Mouse (Mus musculus) midbrain, embryonic 16.5 days (tissue): Measurements from ENCODE around the gene Smpdl3a. TPM values are rescaled to one million over a fixed set of nuclear protein-coding genes. Genes with fewer than 3 reads are reported as not detected.

Source experiments
- ATAC-seq: fragments of 200-750 bp; cut with Nextera tagmentation; 2 replicates; pipeline ENCODE4 v1.8.0; 2017; ENCODE audit warnings: moderate TSS enrichment
- H3K27ac ChIP-seq: fragments of 300-500 bp; sonication (generic); 2 replicates; pipeline ENCODE4 v1.5.1; 2014; ENCODE audit warnings: mild to moderate bottlenecking, low read length, mixed read lengths
- H3K27me3 ChIP-seq: fragments of 300-500 bp; sonication (generic); 2 replicates; pipeline ENCODE4 v1.6.1; 2014; ENCODE audit warnings: low read depth, low read length, mixed read lengths; ENCODE audit not compliant: control insufficient read depth, insufficient read depth
- H3K36me3 ChIP-seq: fragments of 300-500 bp; sonication (generic); 2 replicates; pipeline ENCODE4 v1.6.1; 2014; ENCODE audit warnings: mild to moderate bottlenecking, low read length, moderate library complexity, mixed read lengths; ENCODE audit not compliant: control insufficient read depth, insufficient read depth
- H3K4me1 ChIP-seq: fragments of 300-500 bp; sonication (generic); 2 replicates; pipeline ENCODE4 v1.6.1; 2014; ENCODE audit warnings: mild to moderate bottlenecking, low read length, mixed read lengths; ENCODE audit not compliant: control insufficient read depth, insufficient read depth
- H3K4me2 ChIP-seq: fragments of 300-500 bp; sonication (generic); 2 replicates; pipeline ENCODE4 v1.6.1; 2014; ENCODE audit warnings: mild to moderate bottlenecking, low read length, mixed read lengths
- H3K4me3 ChIP-seq: fragments of 300-500 bp; sonication (generic); 2 replicates; pipeline ENCODE4 v1.5.1; 2014; ENCODE audit warnings: low read depth, mild to moderate bottlenecking, low read length, moderate library complexity, mixed read lengths
- H3K9ac ChIP-seq: fragments of 300-500 bp; sonication (generic); 2 replicates; pipeline ENCODE4 v1.6.1; 2014; ENCODE audit warnings: low read depth, low read length, mixed read lengths
- H3K9me3 ChIP-seq: fragments of 300-500 bp; sonication (generic); replicated peaks from 2 replicates; pipeline ENCODE4 v1.6.1; 2014; ENCODE audit warnings: mild to moderate bottlenecking, low read length, mixed read lengths; ENCODE audit not compliant: control insufficient read depth, poor library complexity, severe bottlenecking
- WGBS: fragments of 180-500 bp; shearing (Covaris S2); extraction: QIAGEN DNeasy Blood & Tissue Kit; methylation state at CpG from one replicate; pipeline ENCODE4 v1.1.7; 2014; 5-methylcytosine and 5-hydroxymethylcytosine counted together
- polyA plus RNA-seq: library from polyadenylated mRNA; unstranded; fragments of >200 nt; fragmentation: Nextera tagmentation; extraction: Ambion mirVana; gene quantifications from 2 replicates; pipeline ENCODE4 v1.2.1, GENCODE M21; 2015

Smpdl3a gene
- polyA plus RNA-seq, 1 experiment from 2014 or later: 26.2 TPM

GRCm38 (mm10) chr10:57841638-57842509 lies 47.7 kb downstream of the Smpdl3a start:
- 37% methylated on average over 8 of the region's 8 CpGs for WGBS
- H3K4me3 ChIP-seq: no peak overlapping the region
- ATAC-seq: peak; percentile 81; the same call in 1 of the 2 replicates

GRCm38 (mm10) chr10:57847916-57848682 lies 54.0 kb downstream of the Smpdl3a start:
- no peaks in the 10 kb centered on the region for H3K36me3 ChIP-seq
- H3K9me3 ChIP-seq: no peaks in the 10 kb centered on the region
- H3K4me2 ChIP-seq: no peak overlapping the region
- 56% methylated on average over 5 of the region's 6 CpGs for WGBS
- no peak overlapping the region for H3K4me3 ChIP-seq
- no peak overlapping the region for H3K27ac ChIP-seq
- peak; percentile 88 for ATAC-seq
- H3K4me1 ChIP-seq: no peaks in the 10 kb centered on the region
- no peaks in the 10 kb centered on the region for H3K27me3 ChIP-seq
- no peak overlapping the region for H3K9ac ChIP-seq

More at GRCm38 (mm10) chr10:57841638-57842509, 47.7 kb downstream of the Smpdl3a start:
- H3K27me3 ChIP-seq: no peaks in the 10 kb centered on the region; the same call in 1 of the 2 replicates
- H3K9me3 ChIP-seq: no peaks in the 10 kb centered on the region
- H3K9ac ChIP-seq: no peak overlapping the region
- H3K36me3 ChIP-seq: no peaks in the 10 kb centered on the region
- H3K4me2 ChIP-seq: no peak overlapping the region
- no peaks in the 10 kb centered on the region for H3K4me1 ChIP-seq
- H3K27ac ChIP-seq: no peak overlapping the region

Other genes with a start within 250 kb of the Smpdl3a start
- gene Pkib, start 162.4 kb upstream of the Smpdl3a start, polyA plus RNA-seq: 3.8 and 5.2 TPM in 2 replicates
- gene Fabp7, start 9.5 kb upstream of the Smpdl3a start, polyA plus RNA-seq: 1,482 and 1,875 TPM in 2 replicates